Comparison of ENCODE assay signal across 7 mouse cellular contexts in genomic region chr4:119540533-119540890, GRCm38 (mm10). TPM values are rescaled to one million over a fixed set of nuclear protein-coding genes. Genes with fewer than 3 reads are reported as not detected.
A peak's percentile ranks its signal among the peaks of the same experiment; 100 is the strongest.
DNase-seq lines count a peak whose midpoint lies in the region; ATAC-seq and TF ChIP-seq lines count a peak whose summit lies in the region.

No protein-coding gene starts in this region.

- no peaks in the 10 kb centered on the region for H3K36me3 ChIP-seq in embryonic facial prominence, embryonic 15.5 days
- H3K36me3 ChIP-seq in intestine, postnatal 0 days (ENCODE audit: control insufficient read depth, insufficient read depth) = no peaks in the 10 kb centered on the region
- H3K36me3 ChIP-seq in neural tube, embryonic 15.5 days = no peaks in the 10 kb centered on the region

- DNase-seq in lung, adult 2 months = no peak
- no peak for DNase-seq in lung, postnatal 14 days
- DNase-seq in layer of hippocampus, postnatal 14 days (ENCODE audit: low spot score in 2 of 2) = no peak
- no peak for DNase-seq in T-cell, adult 2 months (ENCODE audit: low spot score)

- peak overlapping the region; percentile 98 for H3K27ac ChIP-seq in embryonic facial prominence, embryonic 15.5 days (replicated peaks)
- no peak overlapping the region for H3K27ac ChIP-seq in intestine, postnatal 0 days (ENCODE audit: low read depth, low read length)
- peak overlapping the region; percentile 99 for H3K27ac ChIP-seq in neural tube, embryonic 15.5 days (replicated peaks)

- peak overlapping the region; percentile 61 for H3K4me2 ChIP-seq in embryonic facial prominence, embryonic 15.5 days (replicated peaks)
- peak overlapping the region; percentile 91 for H3K4me2 ChIP-seq in intestine, postnatal 0 days (replicated peaks; ENCODE audit: low read depth)
- H3K4me2 ChIP-seq in neural tube, embryonic 15.5 days = peak overlapping the region; percentile 71

- no peak for ATAC-seq in embryonic facial prominence, embryonic 15.5 days (ENCODE audit: insufficient number of reproducible peaks, low FRiP score, low TSS enrichment, low read depth)
- ATAC-seq in intestine, postnatal 0 days = no peak
- no peak for ATAC-seq in neural tube, embryonic 15.5 days (ENCODE audit: low FRiP score)

- peaks cover 13% of the 10 kb centered on the region for H3K4me1 ChIP-seq in lung, adult 2 months (ENCODE audit: control insufficient read depth, insufficient read depth, low read length)
- peaks cover 19% of the 10 kb centered on the region for H3K4me1 ChIP-seq in embryonic facial prominence, embryonic 15.5 days
- peaks cover 7% of the 10 kb centered on the region for H3K4me1 ChIP-seq in intestine, postnatal 0 days (replicated peaks; ENCODE audit: control insufficient read depth, insufficient read depth, low read length)
- H3K4me1 ChIP-seq in neural tube, embryonic 15.5 days = peaks cover 32% of the 10 kb centered on the region

- no peaks in the 10 kb centered on the region for H3K9me3 ChIP-seq in embryonic facial prominence, embryonic 15.5 days (replicated peaks)
- H3K9me3 ChIP-seq in intestine, postnatal 0 days (ENCODE audit: control insufficient read depth) = no peaks in the 10 kb centered on the region
- H3K9me3 ChIP-seq in neural tube, embryonic 15.5 days (replicated peaks) = no peaks in the 10 kb centered on the region

- H3K9ac ChIP-seq in embryonic facial prominence, embryonic 15.5 days = peak overlapping the region; percentile 93; the same call in 1 of the 2 replicates
- peak overlapping the region; percentile 97 for H3K9ac ChIP-seq in intestine, postnatal 0 days (ENCODE audit: low read depth, low read length)
- peak overlapping the region; percentile 98 for H3K9ac ChIP-seq in neural tube, embryonic 15.5 days (replicated peaks)

- no peak for TF ChIP-seq POLR2A in lung, adult 2 months (IDR thresholded peaks at IDR 0.05; ENCODE audit: borderline replicate concordance, extremely low read depth, low read depth, low read length)

- peak overlapping the region; percentile 97 for H3K4me3 ChIP-seq in lung, adult 2 months (replicated peaks; ENCODE audit: extremely low read depth, low read depth, low read length)
- H3K4me3 ChIP-seq in embryonic facial prominence, embryonic 15.5 days (replicated peaks) = peak overlapping the region; percentile 95
- peak overlapping the region; percentile 91 for H3K4me3 ChIP-seq in intestine, postnatal 0 days (ENCODE audit: low read depth, low read length)
- peak overlapping the region; percentile 96 for H3K4me3 ChIP-seq in neural tube, embryonic 15.5 days (replicated peaks)

- no peak for TF ChIP-seq CTCF in lung, adult 2 months (IDR thresholded peaks at IDR 0.05; ENCODE audit: insufficient read depth, low read length)
- TF ChIP-seq CTCF in intestine, postnatal 0 days (IDR thresholded peaks at IDR 0.05; ENCODE audit: low read depth) = no peak

- WGBS in lung, adult 2 months = 4% methylated on average over 10 of the region's 10 CpGs
- WGBS in embryonic facial prominence, embryonic 15.5 days = 8% methylated on average over 10 of the region's 10 CpGs
- 2% methylated on average over 10 of the region's 10 CpGs for WGBS in intestine, postnatal 0 days
- WGBS in neural tube, embryonic 15.5 days = 10% methylated on average over 10 of the region's 10 CpGs

- H3K27me3 ChIP-seq in embryonic facial prominence, embryonic 15.5 days = no peaks in the 10 kb centered on the region
- no peaks in the 10 kb centered on the region for H3K27me3 ChIP-seq in intestine, postnatal 0 days (replicated peaks; ENCODE audit: control insufficient read depth, insufficient read depth, low read length)
- no peaks in the 10 kb centered on the region for H3K27me3 ChIP-seq in neural tube, embryonic 15.5 days (replicated peaks)

RNA-seq across cellular contexts. Expression of gene Frg2f1, which starts 1.2 kb away (rescaled TPM):
- 5.1 and 5.9 TPM in 2 replicates for polyA plus RNA-seq in lung, adult 2 months (2012; rRNA removed)
- polyA plus RNA-seq in embryonic facial prominence, embryonic 15.5 days (2015; fragmentation: Nextera tagmentation; extraction: Ambion mirVana) = 6.0 and 6.3 TPM in 2 replicates
- polyA plus RNA-seq in intestine, postnatal 0 days (2015; fragmentation: Nextera tagmentation; extraction: Ambion mirVana) = 4.8 and 5.9 TPM in 2 replicates
- 9.6 and 12.1 TPM in 2 replicates for polyA plus RNA-seq in neural tube, embryonic 15.5 days (2015; fragmentation: Nextera tagmentation; extraction: Ambion mirVana)
- 10 to 100 TPM; 30.4 to 34.4 TPM for total RNA-seq in layer of hippocampus, postnatal 14 days (2021)

RNA-seq across cellular contexts. Expression of gene Foxj3, which starts 3.7 kb away (rescaled TPM):
- polyA plus RNA-seq in lung, adult 2 months (2012; rRNA removed) = 14.1 and 18.0 TPM in 2 replicates
- polyA plus RNA-seq in embryonic facial prominence, embryonic 15.5 days (2015; fragmentation: Nextera tagmentation; extraction: Ambion mirVana) = 24.3 and 26.1 TPM in 2 replicates
- polyA plus RNA-seq in intestine, postnatal 0 days (2015; fragmentation: Nextera tagmentation; extraction: Ambion mirVana) = 11.8 and 13.9 TPM in 2 replicates
- polyA plus RNA-seq in neural tube, embryonic 15.5 days (2015; fragmentation: Nextera tagmentation; extraction: Ambion mirVana) = 25.4 and 27.4 TPM in 2 replicates
- total RNA-seq in layer of hippocampus, postnatal 14 days (2021) = 10 to 100 TPM; 69.3 to 77.3 TPM

RNA-seq across cellular contexts. Expression of gene Rimkla, which starts 48.1 kb away (rescaled TPM):
- polyA plus RNA-seq in lung, adult 2 months (2012; rRNA removed) = 0.14 and 0.19 TPM in 2 replicates
- 0.45 and 0.50 TPM in 2 replicates for polyA plus RNA-seq in embryonic facial prominence, embryonic 15.5 days (2015; fragmentation: Nextera tagmentation; extraction: Ambion mirVana)
- polyA plus RNA-seq in intestine, postnatal 0 days (2015; fragmentation: Nextera tagmentation; extraction: Ambion mirVana) = 0.35 TPM in 2 replicates
- polyA plus RNA-seq in neural tube, embryonic 15.5 days (2015; fragmentation: Nextera tagmentation; extraction: Ambion mirVana) = 26.6 and 29.9 TPM in 2 replicates
- 10 to 100 TPM; 19.5 to 21.4 TPM for total RNA-seq in layer of hippocampus, postnatal 14 days (2021)

Comparison
In these comparisons a context has a peak if more than half of its experiments do, and no peak if none do; other contexts are left out.
1. RNA of gene Rimkla, which starts 48.1 kb away (polyA plus RNA-seq): 26.6 to 29.9 TPM in neural tube, embryonic 15.5 days; 0.45 to 0.50 TPM in embryonic facial prominence, embryonic 15.5 days, 0.35 TPM in intestine, postnatal 0 days and 0.14 to 0.19 TPM in lung, adult 2 months; every median in the first group is over 10 times any median in the second.
2. Peak in every context shown above with its lines, with median percentiles within 50 percentile points of each other: H3K4me3 ChIP-seq, H3K4me2 ChIP-seq and H3K9ac ChIP-seq.